Mouse (Mus musculus) embryo, embryonic 11 days (tissue): Measurements from ENCODE around the gene Shc3.

Source experiments
- DNase-seq: peaks from one replicate; pipeline ENCODE4 v3.0.0-alpha.2; 2015

The Shc3 gene

GRCm38 (mm10) chr13:51479826-51480225 is 89.4 kb downstream of the Shc3 start:
- no peak for DNase-seq

DNA sequence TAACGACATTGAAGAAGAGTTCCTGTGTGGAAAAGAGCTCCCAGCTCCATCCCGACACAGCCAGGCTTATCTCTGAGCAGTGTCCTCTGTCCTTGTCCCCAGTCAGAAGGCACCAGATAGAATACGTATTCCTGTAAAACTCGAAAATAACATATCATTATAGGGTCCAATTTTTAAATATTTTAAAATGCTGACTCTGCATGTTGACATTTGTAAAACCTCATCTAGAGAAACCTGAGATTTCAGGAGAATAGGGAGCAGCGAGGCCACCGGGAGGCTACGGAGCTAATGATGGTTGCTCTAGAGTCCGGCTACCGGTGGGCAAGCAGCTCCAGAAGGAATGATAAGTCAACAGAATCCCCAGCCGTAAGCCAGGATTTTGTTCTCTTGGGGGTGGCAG is 92.2 kb downstream of the Shc3 start:
- DNase-seq, result no peak

GRCm38 (mm10) chr13:51468697-51469250 is 100.4 kb downstream of the Shc3 start:
- DNase-seq, result peak; percentile 14

GRCm38 (mm10) chr13:51466117-51466841 is 102.9 kb downstream of the Shc3 start:
- DNase-seq, result peak; percentile 22

DNA sequence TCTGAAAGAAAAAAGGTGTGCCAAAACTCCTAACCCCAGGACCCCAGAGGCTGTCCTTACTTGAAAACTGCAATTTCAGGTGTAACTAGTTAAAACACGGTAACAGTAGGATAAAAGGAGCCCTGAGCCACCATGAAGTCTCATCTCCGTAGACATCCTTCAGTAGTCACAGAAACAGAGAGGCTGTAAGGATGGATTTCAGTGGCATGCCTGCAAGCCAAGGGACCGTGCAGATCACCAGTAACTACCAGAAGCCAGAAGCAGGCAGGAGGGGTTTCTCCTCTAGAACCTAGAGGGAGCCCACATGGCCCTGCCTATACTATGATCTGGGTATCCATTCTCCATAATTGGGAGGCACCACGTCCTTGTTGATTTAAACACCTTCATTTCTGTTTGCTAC is 104.9 kb downstream of the Shc3 start:
- DNase-seq, result no peak

DNA sequence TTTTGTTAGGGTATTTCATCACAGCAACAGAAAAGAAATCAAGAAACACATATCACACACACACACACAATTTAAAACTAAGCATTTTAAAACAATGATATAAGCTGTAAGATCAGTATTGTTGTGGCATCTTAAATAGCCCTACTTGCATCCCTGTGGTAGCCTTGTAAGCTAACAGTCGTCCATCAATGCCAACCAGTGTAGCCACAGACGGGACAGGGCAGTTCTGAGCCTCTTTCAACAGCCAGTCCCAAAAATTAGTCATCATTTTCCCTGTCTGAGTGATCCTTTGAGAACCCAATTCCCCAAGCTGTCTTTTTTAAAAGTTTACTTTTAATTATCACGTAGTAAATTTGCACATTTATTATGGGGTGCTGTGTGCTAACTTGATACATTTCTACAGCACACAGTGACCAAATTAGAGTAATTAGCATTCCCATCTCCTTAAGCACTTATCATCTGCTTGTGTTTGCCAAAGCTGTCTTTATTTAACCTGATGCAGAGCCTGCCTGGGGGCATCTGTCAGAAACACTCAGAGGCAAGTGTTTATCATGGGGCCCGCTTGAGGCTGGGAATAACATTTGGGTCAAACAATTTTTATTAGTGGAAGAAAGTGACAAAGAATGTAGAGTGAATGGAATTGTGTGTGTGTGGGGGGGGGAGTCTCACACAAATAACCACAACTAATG is 112.9 kb downstream of the Shc3 start:
- DNase-seq, result no peak

DNA sequence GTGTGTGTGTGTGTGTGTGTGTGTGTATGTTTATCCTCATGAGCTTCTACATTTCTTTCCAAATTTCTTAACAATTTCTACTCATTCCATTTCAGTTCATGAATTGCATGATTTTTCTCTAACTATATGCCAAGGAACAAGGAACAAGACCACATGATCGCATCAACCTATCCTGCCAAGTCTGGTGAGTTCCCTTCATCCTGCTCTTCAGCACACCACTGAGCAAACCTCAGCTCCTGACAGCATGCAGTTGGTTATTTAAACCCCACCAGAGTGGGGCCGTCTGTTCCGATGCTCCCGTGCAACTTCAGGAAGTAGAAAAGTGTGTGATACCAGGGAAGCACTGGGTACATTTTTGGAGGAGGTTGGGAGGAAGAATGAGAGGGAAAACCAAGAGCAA is 122.7 kb downstream of the Shc3 start:
- no peak for DNase-seq

DNA sequence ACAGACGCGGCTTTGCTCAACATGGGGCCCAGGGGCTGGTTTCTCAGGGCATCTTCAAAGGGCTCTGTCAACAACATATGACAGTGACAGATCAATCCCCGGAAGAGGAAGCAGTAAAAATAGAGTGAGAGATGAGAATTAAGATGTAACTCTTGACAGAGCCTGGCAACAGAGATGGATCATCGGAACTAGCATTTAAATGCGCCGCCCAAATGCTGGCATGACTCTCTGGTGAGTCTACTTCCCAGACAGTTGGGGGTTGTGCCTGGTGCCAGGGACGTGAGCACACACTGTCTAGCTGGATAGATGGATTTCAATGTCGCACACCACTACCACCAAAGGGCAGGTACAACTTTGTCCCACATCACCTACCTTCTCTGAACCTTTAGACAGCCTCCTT is 126.3 kb downstream of the Shc3 start:
- no peak for DNase-seq

DNA sequence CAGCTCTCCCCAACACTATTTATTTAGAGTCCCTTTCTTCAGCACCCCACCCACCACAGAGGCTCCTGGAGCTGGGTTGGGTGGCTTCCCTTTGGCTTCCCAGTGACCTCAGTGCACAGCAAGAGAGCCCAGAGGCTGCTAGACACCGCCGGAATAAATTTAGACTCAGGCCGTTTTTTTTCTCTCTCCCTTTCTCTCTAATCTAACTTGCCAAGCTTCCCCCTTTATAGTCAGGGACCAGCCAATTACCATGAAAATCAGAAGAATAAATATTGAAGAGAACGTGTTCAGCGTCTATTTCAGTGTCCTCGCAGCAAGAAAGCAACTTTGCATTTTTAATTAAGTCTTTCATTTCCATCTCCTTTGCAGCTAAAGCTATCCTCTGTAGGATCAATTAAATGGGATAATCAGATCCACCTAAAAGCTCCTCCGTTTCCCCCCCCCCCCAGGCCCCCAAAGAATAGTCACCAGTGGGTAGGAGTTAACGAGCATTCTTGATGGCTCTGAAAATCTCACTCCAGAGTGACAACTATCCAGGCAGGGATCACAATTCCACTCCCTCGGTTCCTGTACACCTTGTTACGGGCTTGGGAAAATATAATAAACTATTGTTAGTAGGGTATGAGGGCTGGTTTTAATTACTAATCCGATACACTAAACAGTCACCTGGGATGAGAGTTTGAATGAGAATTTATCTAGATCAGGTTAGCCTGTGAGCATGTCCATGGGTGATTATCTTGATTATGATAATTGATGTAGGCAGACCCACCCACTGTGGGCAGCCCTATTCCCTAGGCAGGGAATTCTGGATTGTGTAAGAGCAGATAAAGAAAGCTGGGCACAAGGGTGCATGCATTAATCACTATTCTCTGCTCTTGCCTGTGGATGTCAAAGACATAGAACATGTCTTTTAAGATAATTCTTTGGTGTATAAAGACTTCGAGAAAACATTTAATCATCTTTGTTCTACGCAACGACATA is 131.8 kb downstream of the Shc3 start:
- no peak for DNase-seq

DNA sequence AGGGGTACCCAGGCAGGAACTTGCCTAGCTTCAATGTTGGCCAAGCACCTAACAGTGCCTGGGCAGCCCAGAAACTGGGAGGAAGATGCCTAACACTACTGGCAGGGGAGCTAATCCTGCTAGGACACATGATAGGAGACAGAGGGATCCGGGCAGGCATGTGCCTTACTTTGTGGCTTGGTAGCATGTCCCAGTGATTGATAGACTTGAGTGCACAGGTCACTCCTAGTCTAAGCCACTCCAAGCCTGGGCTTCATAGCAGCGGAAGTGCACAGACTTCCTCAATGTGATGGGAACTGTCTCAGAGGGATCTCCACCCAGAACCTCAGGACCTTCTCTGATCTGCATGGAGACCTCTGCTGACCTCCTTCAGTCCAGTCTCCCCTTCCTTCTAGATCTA is 134.1 kb downstream of the Shc3 start:
- DNase-seq, result no peak

DNA sequence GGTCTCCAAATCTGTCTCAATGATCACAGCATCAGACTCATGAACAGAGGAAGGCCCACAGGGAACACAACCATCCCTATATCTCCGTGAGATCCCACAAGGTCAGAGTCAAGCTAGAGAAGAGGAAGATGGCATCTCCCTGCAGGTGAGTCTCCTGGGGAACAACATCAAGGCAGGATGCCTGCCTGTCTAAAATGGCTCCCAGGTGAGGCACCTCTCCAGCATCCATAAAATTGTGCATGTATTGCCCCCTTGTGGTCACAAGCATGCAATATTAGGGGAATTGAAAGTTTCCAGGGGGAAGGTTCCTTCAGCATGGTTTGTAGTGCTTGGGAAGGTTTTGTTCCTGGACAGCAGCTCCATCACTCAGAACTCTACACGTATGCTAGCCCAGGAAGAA is 134.8 kb downstream of the Shc3 start:
- peak; percentile 61 for DNase-seq

DNA sequence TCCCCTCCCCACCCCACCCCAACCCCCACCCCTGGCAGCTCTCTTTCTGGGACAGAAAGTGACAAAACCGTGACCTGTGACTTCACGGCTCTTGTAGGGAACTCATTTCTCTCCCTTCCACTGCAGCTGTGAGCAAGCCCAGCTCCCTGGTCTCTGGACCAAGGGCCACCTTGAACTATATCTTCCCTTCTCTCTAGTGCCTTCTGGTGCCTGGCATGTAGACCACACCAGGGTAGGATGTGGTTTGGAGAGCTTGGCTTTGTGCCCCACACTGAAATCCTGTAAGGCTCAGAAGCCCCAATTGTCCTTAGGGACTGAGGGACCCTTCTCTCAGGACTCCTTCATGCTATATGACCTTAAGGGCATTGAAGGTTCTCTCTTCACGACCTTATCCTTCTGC is 135.8 kb downstream of the Shc3 start:
- DNase-seq, result no peak

DNA sequence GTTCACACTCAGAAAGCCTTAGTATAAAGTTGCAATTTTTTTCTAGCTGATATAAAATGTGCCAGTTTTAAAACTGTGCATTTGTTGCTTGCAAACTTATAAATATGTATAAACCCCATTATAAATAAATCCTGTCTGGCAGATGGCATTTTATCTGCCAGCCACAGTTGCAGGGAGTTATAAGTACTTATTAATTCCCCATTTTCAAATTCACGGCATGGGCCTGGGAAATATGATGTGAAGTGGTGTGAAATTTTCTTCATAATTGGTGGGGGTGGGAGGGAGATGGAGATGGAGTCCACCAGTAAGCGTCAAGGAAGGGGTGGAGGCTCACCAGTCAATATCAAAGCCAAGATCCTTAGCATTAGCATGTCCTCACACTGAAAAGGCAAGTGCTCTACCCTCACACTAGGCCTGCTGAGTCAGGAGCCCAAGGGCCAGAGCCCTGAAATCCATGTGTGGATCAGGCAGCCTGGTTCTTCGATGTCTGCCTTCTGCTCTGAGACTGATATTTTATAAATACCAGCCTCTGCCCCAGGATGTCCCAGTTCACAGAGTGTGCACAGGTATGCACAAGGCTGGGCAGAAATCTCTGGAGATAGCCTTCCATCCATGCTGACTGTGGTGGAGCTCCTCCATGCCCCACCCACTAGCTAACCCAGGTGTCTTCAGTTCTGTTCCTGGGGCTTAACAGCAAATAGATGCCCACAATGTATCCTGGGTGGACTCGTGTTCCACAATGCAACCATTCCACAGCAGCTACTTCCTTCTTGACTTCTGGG is 143.4 kb downstream of the Shc3 start:
- DNase-seq, result no peak

GRCm38 (mm10) chr13:51424647-51425046 is 144.6 kb downstream of the Shc3 start:
- peak; percentile 87 for DNase-seq

DNA sequence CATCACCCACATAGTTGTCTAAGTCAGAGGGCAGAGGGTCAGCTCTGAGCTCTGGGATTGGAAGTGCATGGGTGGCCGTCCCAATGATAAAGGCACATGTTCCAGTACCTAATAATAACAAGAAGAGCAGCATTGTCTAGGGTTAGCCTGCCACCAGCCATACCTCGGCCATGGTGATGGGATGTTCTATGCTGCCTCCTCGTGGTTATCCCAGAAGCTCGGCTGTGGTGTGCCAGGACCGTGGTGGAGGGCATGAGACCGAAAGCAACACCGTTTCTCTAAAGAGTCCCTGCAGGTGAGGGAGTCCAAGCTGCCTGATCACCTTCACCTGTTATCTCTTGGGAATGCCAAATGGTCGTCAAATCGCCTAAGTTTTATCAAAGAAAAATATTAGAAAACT is 145.6 kb downstream of the Shc3 start:
- no peak for DNase-seq

GRCm38 (mm10) chr13:51420861-51421260 is 148.4 kb downstream of the Shc3 start:
- no peak for DNase-seq

- no peak for DNase-seq
Measured at GRCm38 (mm10) chr13:51419501-51419900, 149.7 kb downstream of the Shc3 start.

DNA sequence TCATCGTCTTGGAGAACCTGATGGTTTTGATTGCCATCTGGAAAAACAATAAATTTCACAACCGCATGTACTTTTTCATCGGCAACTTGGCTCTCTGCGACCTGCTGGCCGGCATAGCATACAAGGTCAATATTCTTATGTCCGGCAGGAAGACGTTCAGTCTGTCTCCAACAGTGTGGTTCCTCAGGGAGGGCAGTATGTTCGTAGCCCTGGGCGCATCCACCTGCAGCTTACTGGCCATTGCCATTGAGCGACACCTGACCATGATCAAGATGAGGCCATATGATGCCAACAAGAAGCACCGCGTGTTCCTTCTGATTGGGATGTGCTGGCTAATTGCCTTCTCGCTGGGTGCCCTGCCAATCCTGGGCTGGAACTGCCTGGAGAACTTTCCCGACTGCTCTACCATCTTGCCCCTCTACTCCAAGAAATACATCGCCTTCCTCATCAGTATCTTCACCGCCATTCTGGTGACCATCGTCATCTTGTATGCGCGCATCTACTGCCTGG is 150.2 kb downstream of the Shc3 start:
- no peak for DNase-seq

GRCm38 (mm10) chr13:51418268-51418941 is 150.8 kb downstream of the Shc3 start:
- peak; percentile 96 for DNase-seq

DNA sequence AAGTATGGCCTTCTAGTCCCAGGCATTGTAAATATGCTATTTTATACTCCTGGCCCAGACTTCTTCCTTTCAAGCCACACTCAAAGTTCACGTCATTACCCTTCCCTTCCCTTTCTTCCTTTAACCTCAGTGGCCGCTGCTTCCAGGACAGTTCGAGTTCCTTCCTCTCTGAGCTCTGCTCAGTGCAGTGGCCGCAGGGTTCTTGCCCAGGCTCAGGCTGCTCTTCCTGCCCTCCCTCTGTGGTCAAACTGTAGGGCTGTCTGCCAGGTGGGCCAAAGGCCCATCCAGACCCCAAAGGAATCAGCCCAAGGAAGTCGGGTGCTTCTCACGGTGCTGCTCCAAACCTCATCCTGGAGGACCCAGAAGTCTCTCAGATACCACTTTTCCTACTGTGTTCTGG is 151.4 kb downstream of the Shc3 start:
- DNase-seq, result no peak

GRCm38 (mm10) chr13:51416727-51417126 is 152.5 kb downstream of the Shc3 start:
- DNase-seq, result no peak

- no peak for DNase-seq
Measured at GRCm38 (mm10) chr13:51413461-51413860, 155.8 kb downstream of the Shc3 start.
